Mouse (Mus musculus) frontal cortex, adult (tissue): ENCODE data around the gene Lalba.
"Not testable (repeated sequence)": the region's sequence is repeated elsewhere in the genome, so short reads cannot be mapped to it uniquely, and the experiment has no call there.

Experiments
- ATAC-seq: cut with Nextera tagmentation; 2 replicates; pipeline ENCODE4 v1.9.2; 2017; ENCODE audit warnings: mild to moderate bottlenecking, moderate library complexity, mixed read lengths; ENCODE audit not compliant: low TSS enrichment

The Lalba gene

GRCm38 (mm10) chr15:98482701-98483100 lies at the start of gene Lalba:
TSS of gene Lalba (minus strand) at chr15:98482721.
- ATAC-seq = no peak

- no peak for ATAC-seq
These were observed 49.8 kb upstream of the Lalba start for GRCm38 (mm10) chr15:98532281-98532680.

DNA sequence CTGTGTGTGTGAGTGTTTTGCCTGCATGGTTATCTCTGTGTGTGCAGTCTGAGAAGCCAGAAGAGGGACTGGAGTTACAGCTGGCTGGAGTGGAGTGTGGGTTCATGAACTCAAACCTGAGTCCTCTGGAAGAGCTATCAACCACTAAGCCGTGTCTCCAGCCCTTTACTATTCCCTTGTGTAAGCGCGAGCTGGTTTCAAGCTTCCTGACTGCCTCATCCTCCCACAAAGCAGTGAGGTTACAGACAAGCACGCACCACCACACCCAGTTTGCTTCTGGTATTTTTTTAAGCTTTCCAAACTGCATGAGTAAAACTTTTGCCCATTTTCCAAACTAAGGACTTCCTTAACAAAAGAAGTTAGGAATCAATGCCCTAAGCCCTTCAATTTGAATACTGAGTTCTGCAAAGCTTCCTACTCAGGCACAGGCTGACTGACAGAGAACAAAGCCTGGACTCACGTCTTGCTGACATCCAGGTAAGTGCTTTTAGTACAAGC lies 45.6 kb upstream of the Lalba start:
- no peak for ATAC-seq

- no peak for ATAC-seq
These were observed 44.7 kb upstream of the Lalba start for GRCm38 (mm10) chr15:98527056-98527771.

GRCm38 (mm10) chr15:98526057-98526456 lies 43.5 kb upstream of the Lalba start:
- ATAC-seq = no peak

DNA sequence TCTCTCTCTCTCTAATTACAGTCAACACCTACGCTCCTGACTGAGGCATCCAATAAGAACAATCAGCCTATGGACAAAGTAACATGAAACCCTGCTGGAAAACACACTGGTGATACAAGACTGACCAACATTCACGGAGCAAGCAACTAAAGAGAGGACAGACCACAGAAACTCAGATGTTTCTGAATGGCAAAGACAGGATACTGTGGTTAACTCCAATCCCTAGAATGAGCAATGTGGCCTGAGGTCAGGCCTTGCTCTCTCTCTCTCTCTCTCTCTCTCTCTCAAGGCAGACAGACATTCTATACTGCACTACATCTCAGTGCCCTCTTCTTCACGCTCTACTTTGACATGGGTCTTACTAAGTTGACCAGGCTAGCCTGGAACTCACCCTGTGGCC lies 38.7 kb upstream of the Lalba start:
- ATAC-seq = no peak

GRCm38 (mm10) chr15:98517380-98518355 lies 35.1 kb upstream of the Lalba start:
- peak; percentile 59; the same call in 1 of the 2 replicates for ATAC-seq

- ATAC-seq = not testable (repeated sequence)
These were observed 32.3 kb upstream of the Lalba start for GRCm38 (mm10) chr15:98514845-98515244.

- no peak for ATAC-seq
These were observed 31.6 kb upstream of the Lalba start for GRCm38 (mm10) chr15:98514146-98514545.

DNA sequence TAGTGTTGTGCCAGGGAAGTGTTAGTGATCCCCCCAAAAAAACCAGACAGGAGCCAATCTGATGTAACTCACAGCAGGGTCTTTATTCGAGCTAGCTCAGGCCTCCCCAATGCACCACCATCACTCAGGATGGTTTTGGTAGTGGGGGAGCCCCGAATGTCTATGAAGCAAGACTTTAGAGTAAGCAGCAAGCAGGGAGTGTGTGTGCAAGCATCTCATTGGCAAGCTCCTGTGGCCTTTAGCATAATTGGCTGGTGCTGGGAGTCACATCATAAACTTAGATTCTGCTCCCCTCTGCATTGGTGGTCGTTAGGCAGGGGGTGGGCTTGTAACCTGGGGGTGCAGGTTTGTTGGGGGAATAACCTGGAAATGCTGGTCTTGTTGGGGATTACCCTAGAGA lies 31.2 kb upstream of the Lalba start:
- not testable (repeated sequence) for ATAC-seq

- peak; percentile 41; the same call in 1 of the 2 replicates for ATAC-seq
These were observed 30.3 kb upstream of the Lalba start for GRCm38 (mm10) chr15:98512799-98513321.

GRCm38 (mm10) chr15:98512232-98512631 lies 29.7 kb upstream of the Lalba start:
- no peak for ATAC-seq

DNA sequence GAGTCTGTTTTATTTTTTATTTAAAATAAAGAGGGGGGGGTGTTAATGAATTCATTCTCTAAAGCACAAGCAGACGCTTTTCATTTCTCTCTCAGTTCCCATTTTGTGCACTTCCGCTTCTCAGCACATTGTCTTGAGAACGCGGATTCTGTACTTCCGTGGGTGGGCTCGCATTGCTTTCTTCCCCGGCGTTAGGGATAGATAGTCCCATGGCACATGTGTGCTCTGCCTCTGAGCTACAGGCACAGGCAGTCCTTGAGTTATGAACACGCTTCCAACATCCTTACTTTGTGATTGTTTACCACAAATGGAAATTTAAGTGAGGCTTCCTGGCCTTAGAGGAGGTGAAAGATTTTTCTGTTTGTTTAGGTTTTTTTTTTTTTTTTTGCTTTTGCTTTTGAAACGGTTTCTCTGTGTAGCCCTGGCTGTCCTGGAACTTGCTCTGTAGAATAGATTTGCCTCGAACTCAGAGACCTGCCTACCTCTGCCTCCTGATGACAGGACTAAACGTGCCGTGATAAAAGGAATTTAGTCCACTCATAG lies 28.9 kb upstream of the Lalba start:
- no peak for ATAC-seq

DNA sequence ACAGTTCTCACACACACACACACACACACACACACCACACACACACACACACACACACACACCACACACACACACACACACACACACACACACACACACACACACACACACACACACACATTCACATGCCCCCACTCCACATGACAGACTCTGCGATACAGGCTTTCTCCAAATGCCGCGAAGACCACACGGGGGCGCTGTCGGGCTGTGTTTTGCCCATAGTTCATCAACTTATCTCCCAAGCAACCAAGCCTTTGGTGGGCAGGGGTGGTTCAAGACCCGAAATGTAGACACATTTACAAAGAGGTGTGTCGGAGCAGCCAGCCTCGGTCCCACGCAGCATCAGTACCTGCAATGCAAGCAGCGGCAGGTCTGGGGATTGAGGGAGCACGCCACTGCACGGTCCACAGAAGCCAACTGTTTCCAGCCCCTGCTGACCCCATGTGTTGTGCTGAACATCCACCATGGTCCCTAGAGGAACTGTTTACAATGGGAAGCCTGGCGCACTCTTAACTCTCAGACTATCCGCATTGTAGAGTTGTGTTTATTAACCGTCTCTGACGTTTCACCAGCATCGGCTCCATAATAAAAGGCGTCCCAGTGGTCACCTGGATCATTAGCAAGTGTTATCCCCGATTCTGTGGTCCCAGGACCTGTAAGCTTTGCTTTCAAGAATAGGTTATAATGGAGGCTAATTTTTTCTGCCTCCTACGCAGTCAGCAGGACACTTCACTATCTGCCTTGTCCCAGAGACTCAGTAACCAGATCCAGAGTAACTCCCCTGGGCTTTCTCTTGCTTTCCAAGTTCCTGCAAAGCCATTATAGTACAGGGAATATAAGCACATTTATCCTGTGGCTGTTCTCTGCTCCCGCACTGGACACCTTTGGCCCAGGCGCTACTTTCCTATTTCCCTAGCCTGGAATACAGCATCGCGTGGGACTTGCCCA lies 28.2 kb upstream of the Lalba start:
- ATAC-seq = 0 out of 2 replicates have a peak, but pooled peaks have one; percentile 67

DNA sequence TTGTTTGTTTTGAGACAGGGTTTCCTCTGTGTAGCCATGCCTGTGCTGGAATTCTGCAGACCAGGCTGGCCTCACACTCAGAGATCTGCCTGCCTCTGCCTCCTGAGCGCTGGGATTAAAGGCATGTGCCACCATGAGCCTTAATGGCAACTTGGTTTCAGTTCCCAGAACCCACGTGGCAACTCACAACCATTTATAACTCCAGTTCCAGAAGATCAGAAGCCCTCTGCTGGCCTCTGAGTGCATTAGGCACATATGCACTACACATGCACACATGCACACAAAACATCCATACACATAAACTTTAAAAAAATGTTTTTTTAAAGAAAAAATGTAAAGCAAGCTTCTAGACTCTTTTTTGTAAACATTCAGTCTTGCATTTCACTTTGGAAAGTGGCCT lies 26.9 kb upstream of the Lalba start:
- no peak for ATAC-seq

DNA sequence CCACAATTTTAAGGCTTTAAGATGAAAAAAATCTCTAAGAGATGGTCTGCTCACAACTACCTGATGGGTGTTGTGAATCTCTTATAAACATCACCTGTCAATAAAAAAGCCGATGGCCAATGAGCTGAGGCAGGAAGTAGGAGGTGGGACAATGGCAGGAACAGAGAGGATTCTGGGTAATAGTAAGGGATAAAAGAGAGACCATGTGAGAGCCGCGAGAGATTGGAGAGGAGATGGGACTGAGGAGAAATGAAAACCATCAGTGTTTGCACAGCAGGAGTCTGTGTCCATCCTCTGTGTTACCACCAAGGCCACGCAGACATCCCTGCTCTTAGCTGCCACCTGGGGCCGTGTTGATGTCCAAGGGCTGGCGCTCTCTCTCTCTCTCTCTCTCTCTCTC lies 24.8 kb upstream of the Lalba start:
- no peak for ATAC-seq

DNA sequence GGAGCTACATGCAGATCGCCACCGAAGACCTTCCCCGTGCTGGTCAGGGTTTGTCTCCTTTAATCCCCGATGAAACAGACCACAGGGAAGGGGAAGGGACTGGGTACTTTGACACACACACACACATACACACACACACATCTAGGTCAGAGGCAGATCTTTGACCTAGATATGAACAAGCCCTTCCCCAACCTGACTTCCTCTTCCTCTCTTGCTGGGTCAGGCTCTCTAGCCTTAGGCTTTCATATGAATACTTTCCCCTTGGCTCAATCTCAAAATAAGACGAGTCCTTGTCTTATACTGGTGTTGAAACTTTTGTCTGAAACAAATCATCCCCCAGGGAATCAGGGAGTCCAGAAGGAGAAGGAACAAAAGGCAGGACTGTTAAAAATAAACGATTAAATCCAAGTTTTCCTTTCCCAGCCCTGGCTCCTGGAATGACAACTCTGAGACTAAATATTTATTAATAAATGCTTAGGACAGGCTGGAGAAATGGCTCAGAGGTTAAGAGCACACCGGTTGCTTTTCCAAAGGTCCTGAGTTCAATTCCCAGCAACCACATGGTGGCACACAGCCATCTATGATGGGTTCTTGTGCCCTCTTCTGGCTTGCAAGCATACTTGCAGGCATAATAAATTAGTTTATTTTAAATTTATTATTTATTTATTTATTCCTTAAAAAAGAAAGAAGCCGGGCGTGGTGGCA lies 23.9 kb upstream of the Lalba start:
- no peak for ATAC-seq

DNA sequence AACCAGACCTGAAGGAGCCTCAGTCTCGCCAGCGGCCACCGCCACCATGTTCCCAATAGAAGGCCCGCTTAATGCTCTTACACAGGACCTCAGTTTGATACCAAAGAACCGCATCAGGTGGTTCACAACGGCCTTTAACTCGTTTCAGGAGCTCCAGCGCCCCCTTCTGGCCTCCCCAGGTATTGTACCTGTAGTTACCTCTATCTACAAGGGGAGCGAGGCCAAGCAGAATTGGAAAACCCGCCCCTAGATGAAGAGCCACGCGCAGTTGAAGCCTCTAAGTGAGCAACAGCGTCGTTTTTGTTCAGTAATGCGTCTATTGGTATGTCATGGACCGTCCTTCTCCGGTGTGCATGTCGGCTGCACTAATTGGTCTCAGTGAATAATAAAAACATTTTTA lies 22.0 kb upstream of the Lalba start:
- ATAC-seq = 0 out of 2 replicates have a peak, but pooled peaks have one; percentile 50

- no peak for ATAC-seq
These were observed 20.8 kb upstream of the Lalba start for GRCm38 (mm10) chr15:98503317-98503716.

GRCm38 (mm10) chr15:98497631-98498030 lies 15.1 kb upstream of the Lalba start:
- ATAC-seq = no peak
